11 mouse cellular contexts compared by ENCODE assay signal in the genomic region with DNA sequence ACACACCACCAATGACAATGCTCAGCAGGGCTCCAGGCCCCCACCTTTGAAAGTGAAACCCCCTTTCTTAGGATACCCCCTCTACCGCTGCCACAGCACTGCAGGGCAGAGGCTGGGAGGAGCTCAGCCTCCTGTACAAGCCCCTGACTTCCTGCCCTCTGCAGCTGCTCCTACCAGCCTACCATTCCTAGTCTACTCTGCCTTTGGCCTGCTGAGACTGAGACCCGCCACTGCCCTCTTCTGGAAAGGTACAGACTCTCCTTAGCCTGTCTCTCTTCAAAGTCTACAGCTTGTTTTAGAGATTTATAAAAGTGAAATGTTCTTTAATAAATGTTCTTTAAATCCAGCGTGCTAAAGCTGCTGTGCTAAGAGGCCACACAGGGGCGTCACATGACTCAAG. TPM values are rescaled to one million over a fixed set of nuclear protein-coding genes. Genes with fewer than 3 reads are reported as not detected.
DNase-seq lines count a peak whose midpoint lies in the region; ATAC-seq and TF ChIP-seq lines count a peak whose summit lies in the region.
"Had no signal": no experiment of that assay in that cellular context is flagged by ENCODE, and none has a peak within 500 bp of the region (broad histone marks: within the 10 kb centered on the region; RNA-seq: fewer than 3 reads in every experiment).

No protein-coding gene starts in this region.

- H3K4me3 ChIP-seq in forebrain, embryonic 11.5 days (ENCODE audit: low read depth, low read length), result no peak overlapping the region
- H3K4me3 ChIP-seq in forebrain, embryonic 13.5 days, result no peak overlapping the region
- H3K4me3 ChIP-seq in lung, postnatal 0 days (ENCODE audit: low read depth, low read length), result no peak overlapping the region
- no peak overlapping the region for H3K4me3 ChIP-seq in intestine, postnatal 0 days (ENCODE audit: low read depth, low read length)
- H3K4me3 ChIP-seq: erythroblast, embryonic 14.5 days had no signal

- H3K27me3 ChIP-seq in forebrain, embryonic 11.5 days (ENCODE audit: control insufficient read depth, insufficient read depth, low read length), result no peaks in the 10 kb centered on the region
- no peaks in the 10 kb centered on the region for H3K27me3 ChIP-seq in forebrain, embryonic 13.5 days
- H3K27me3 ChIP-seq in lung, postnatal 0 days (replicated peaks; ENCODE audit: insufficient read depth, low read length), result no peaks in the 10 kb centered on the region
- H3K27me3 ChIP-seq in intestine, postnatal 0 days (replicated peaks; ENCODE audit: control insufficient read depth, insufficient read depth, low read length), result no peaks in the 10 kb centered on the region

- H3K27ac ChIP-seq in forebrain, embryonic 11.5 days (ENCODE audit: low read depth, low read length), result 0 out of 2 replicates have a peak overlapping the region, but pooled peaks have one; percentile 12
- no peak overlapping the region; the same call in 1 of the 2 replicates for H3K27ac ChIP-seq in forebrain, embryonic 13.5 days
- H3K27ac ChIP-seq in lung, postnatal 0 days (ENCODE audit: low read length), result no peak overlapping the region
- no peak overlapping the region for H3K27ac ChIP-seq in intestine, postnatal 0 days (ENCODE audit: low read depth, low read length)

- no peaks in the 10 kb centered on the region for H3K36me3 ChIP-seq in forebrain, embryonic 11.5 days (ENCODE audit: control insufficient read depth, insufficient read depth, low read length)
- peaks cover 37% of the 10 kb centered on the region for H3K36me3 ChIP-seq in forebrain, embryonic 13.5 days (ENCODE audit: poor library complexity, severe bottlenecking)
- no peaks in the 10 kb centered on the region; the same call in 1 of the 2 replicates for H3K36me3 ChIP-seq in lung, postnatal 0 days (ENCODE audit: insufficient read depth, low read length)
- H3K36me3 ChIP-seq in intestine, postnatal 0 days (ENCODE audit: control insufficient read depth, insufficient read depth), result peaks cover 60% of the 10 kb centered on the region

- no peak for DNase-seq in forebrain, embryonic 11.5 days (ENCODE audit: low spot score)
- no peak for DNase-seq in lung, postnatal 0 days (ENCODE audit: low spot score)
- DNase-seq in lung, postnatal 25 days (ENCODE audit: low spot score), result no peak
- peak; percentile 86 for DNase-seq in thymus, postnatal 14 days
- DNase-seq in MN1 (ENCODE audit: low spot score), result no peak
- DNase-seq in Muller cell, postnatal 12 days (ENCODE audit: inconsistent ontology term), result no peak
- DNase-seq: kidney, postnatal 14 days; lung, embryonic 14.5 days had no signal

- TF ChIP-seq CTCF in lung, postnatal 0 days (IDR thresholded peaks at IDR 0.05), result peak; percentile 37
- TF ChIP-seq CTCF in intestine, postnatal 0 days (IDR thresholded peaks at IDR 0.05; ENCODE audit: low read depth), result peak; percentile 56

- WGBS in forebrain, embryonic 11.5 days, result 61% methylated on average over 4 of the region's 4 CpGs
- WGBS in forebrain, embryonic 13.5 days, result 66% methylated on average over 4 of the region's 4 CpGs
- WGBS in lung, postnatal 0 days, result 68% methylated on average over 4 of the region's 4 CpGs
- 66% methylated on average over 4 of the region's 4 CpGs for WGBS in intestine, postnatal 0 days

- TF ChIP-seq EP300 in lung, postnatal 0 days (IDR thresholded peaks at IDR 0.05), result no peak

- H3K4me1 ChIP-seq in forebrain, embryonic 11.5 days (replicated peaks; ENCODE audit: control insufficient read depth, insufficient read depth, low read length), result no peaks in the 10 kb centered on the region
- H3K4me1 ChIP-seq in forebrain, embryonic 13.5 days, result peaks cover 13% of the 10 kb centered on the region; the same call in 1 of the 2 replicates
- no peaks in the 10 kb centered on the region for H3K4me1 ChIP-seq in lung, postnatal 0 days (ENCODE audit: insufficient read depth, low read depth, low read length)
- H3K4me1 ChIP-seq in intestine, postnatal 0 days (replicated peaks; ENCODE audit: control insufficient read depth, insufficient read depth, low read length), result 0 out of 2 replicates have a peak, but pooled peaks cover 6% of the 10 kb centered on the region

- H3K9ac ChIP-seq in forebrain, embryonic 11.5 days (ENCODE audit: low read length), result no peak overlapping the region
- no peak overlapping the region for H3K9ac ChIP-seq in forebrain, embryonic 13.5 days
- no peak overlapping the region for H3K9ac ChIP-seq in lung, postnatal 0 days (replicated peaks; ENCODE audit: low read depth)
- no peak overlapping the region for H3K9ac ChIP-seq in intestine, postnatal 0 days (ENCODE audit: low read depth, low read length)
- H3K9ac ChIP-seq: lung, embryonic 14.5 days had no signal

- H3K4me2 ChIP-seq in forebrain, embryonic 11.5 days (ENCODE audit: low read depth, low read length, severe bottlenecking), result no peak overlapping the region
- no peak overlapping the region for H3K4me2 ChIP-seq in forebrain, embryonic 13.5 days
- H3K4me2 ChIP-seq in lung, postnatal 0 days (replicated peaks; ENCODE audit: low read depth, low read length), result no peak overlapping the region
- H3K4me2 ChIP-seq in intestine, postnatal 0 days (replicated peaks; ENCODE audit: low read depth), result no peak overlapping the region
- H3K4me2 ChIP-seq: lung, embryonic 14.5 days had no signal

- no peaks in the 10 kb centered on the region for H3K9me3 ChIP-seq in forebrain, embryonic 11.5 days (ENCODE audit: control insufficient read depth, low read length)
- H3K9me3 ChIP-seq in forebrain, embryonic 13.5 days (replicated peaks), result no peaks in the 10 kb centered on the region
- no peaks in the 10 kb centered on the region for H3K9me3 ChIP-seq in lung, postnatal 0 days (ENCODE audit: low read length)
- H3K9me3 ChIP-seq in intestine, postnatal 0 days (ENCODE audit: control insufficient read depth), result no peaks in the 10 kb centered on the region

- no peak for ATAC-seq in forebrain, embryonic 11.5 days (replicated peaks; ENCODE audit: low FRiP score)
- no peak for ATAC-seq in forebrain, embryonic 13.5 days
- ATAC-seq in lung, postnatal 0 days, result no peak
- ATAC-seq in intestine, postnatal 0 days, result no peak

RNA-seq across cellular contexts. Expression of a gene that starts 22.3 kb away (rescaled TPM):
- polyA plus RNA-seq in forebrain, embryonic 11.5 days (2014; fragmentation: Nextera tagmentation; extraction: Ambion mirVana), result 109 and 113 TPM in 2 replicates
- 102 and 104 TPM in 2 replicates for polyA plus RNA-seq in forebrain, embryonic 13.5 days (2015; fragmentation: Nextera tagmentation; extraction: Ambion mirVana)
- polyA plus RNA-seq in lung, postnatal 0 days (2015; fragmentation: Nextera tagmentation; extraction: Ambion mirVana), result 64.4 and 81.7 TPM in 2 replicates
- 95.2 and 96.0 TPM in 2 replicates for polyA plus RNA-seq in intestine, postnatal 0 days (2015; fragmentation: Nextera tagmentation; extraction: Ambion mirVana)

RNA-seq across cellular contexts. Expression of a gene that starts 30.1 kb away (rescaled TPM):
- 52.3 and 65.1 TPM in 2 replicates for polyA plus RNA-seq in forebrain, embryonic 11.5 days (2014; fragmentation: Nextera tagmentation; extraction: Ambion mirVana)
- 23.4 and 29.9 TPM in 2 replicates for polyA plus RNA-seq in forebrain, embryonic 13.5 days (2015; fragmentation: Nextera tagmentation; extraction: Ambion mirVana)
- 11.7 and 11.9 TPM in 2 replicates for polyA plus RNA-seq in lung, postnatal 0 days (2015; fragmentation: Nextera tagmentation; extraction: Ambion mirVana)
- polyA plus RNA-seq in intestine, postnatal 0 days (2015; fragmentation: Nextera tagmentation; extraction: Ambion mirVana), result 14.9 and 15.9 TPM in 2 replicates
